Mouse (Mus musculus) embryo, embryonic 11 days (tissue): ENCODE results near the gene Cntnap4.
"Not testable (repeated sequence)": the region's sequence is repeated elsewhere in the genome, so short reads cannot be mapped to it uniquely, and the experiment has no call there.

Experiments
- DNase-seq: peaks from one replicate; pipeline ENCODE4 v3.0.0-alpha.2; 2015

Gene Cntnap4

GRCm38 (mm10) chr8:112730583-112731432 is 161.0 kb downstream of the Cntnap4 start:
- no peak for DNase-seq

GRCm38 (mm10) chr8:112735575-112735974 is 165.7 kb downstream of the Cntnap4 start:
- DNase-seq: no peak

- no peak for DNase-seq
Observed at GRCm38 (mm10) chr8:112743331-112743730, 173.5 kb downstream of the Cntnap4 start.

GRCm38 (mm10) chr8:112747296-112747695 is 177.5 kb downstream of the Cntnap4 start:
- DNase-seq: no peak

GRCm38 (mm10) chr8:112755171-112755570 is 185.3 kb downstream of the Cntnap4 start:
- no peak for DNase-seq

GRCm38 (mm10) chr8:112803058-112803457 is 233.2 kb downstream of the Cntnap4 start:
- DNase-seq: no peak

GRCm38 (mm10) chr8:112809382-112809781 is 239.5 kb downstream of the Cntnap4 start:
- no peak for DNase-seq

GRCm38 (mm10) chr8:112841057-112841456 is 271.2 kb downstream of the Cntnap4 start:
- DNase-seq: no peak

- DNase-seq: not testable (repeated sequence)
Observed at GRCm38 (mm10) chr8:112849541-112849940, 279.7 kb downstream of the Cntnap4 start.

GRCm38 (mm10) chr8:112906458-112907112 is 336.7 kb downstream of the Cntnap4 start:
- peak; percentile 35 for DNase-seq

- peak; percentile 36 for DNase-seq
Observed at GRCm38 (mm10) chr8:112909527-112909926, 339.7 kb downstream of the Cntnap4 start.

GRCm38 (mm10) chr8:112911422-112911821 is 341.6 kb downstream of the Cntnap4 start:
- DNase-seq: no peak

GRCm38 (mm10) chr8:112922151-112922550 is 352.3 kb downstream of the Cntnap4 start:
- DNase-seq: no peak

- no peak for DNase-seq
Observed at GRCm38 (mm10) chr8:112922789-112923188, 352.9 kb downstream of the Cntnap4 start.
